Mouse (Mus musculus) T-helper 1 cell (primary cell): ENCODE measurements at regions not wholly inside any gene's neighbourhood (a gene's known extent, or its start where the extent isn't known, plus 50 kb on each side); places are given as distances from the start of the nearest gene placed in this dataset.

ENCODE experiments used
- in situ Hi-C: fragments of 300-600 bp; cut with MboI, MseI; formaldehyde crosslinking; loops from one replicate; pipeline ENCODE4 v1.15.1; 2025; ENCODE audit warnings: high pct_unique_total_duplicates

DNA sequence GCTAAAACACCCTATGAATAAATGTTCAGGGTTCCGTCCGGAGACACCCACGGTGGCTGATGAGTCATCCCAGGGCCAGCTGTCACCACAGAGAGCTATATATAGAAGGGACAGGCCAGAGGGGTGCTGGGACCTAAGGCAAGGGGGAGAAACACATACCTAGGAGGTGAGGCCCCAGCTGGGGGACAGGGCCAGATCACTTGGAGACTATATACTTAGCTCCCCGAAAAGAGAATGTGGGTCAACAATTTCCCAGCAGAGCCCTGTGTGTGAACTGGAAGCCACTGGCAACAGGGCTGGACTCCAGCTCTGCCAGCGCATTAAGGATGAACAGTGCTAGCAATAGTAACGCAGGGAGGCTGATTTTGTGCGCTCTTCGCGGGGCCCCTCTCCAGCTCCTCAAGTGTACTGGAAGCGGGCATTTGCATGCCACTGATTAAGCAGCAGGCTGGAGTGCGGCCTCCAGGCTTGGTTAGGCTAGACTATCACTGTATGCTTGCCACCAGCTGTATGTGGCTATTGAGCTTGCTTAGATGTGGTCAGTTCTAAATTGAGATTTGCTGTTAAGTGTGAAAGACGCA, 320.4 kb downstream of the Bcor start:
- in situ Hi-C loops, result no loop called here

- in situ Hi-C loops, result no loop called here
Measured at GRCm38 (mm10) chrX:11840319-11841035, 319.7 kb downstream of the Bcor start.

- in situ Hi-C loops, result no loop called here
Measured at GRCm38 (mm10) chrX:11845566-11845965, 314.6 kb downstream of the Bcor start.

DNA sequence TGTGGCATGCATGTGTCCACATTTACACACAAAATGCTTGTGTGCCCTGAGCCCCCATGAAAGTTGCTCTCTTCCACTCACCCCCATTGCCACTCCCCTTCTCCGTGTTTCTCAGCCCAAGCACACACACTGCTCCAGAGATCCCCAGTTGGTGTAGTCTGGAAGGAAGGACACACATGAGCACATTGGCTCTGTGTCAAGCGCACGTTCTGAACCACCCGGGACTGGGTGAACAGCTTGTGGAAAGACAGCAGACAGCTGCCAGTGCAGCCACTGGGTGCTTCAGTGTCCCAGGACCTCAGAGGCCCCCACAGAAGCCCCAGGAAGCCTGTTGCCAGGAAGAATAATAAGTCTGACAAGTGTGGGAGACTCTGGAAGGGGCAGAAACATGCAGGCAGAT, 304.2 kb downstream of the Bcor start:
- in situ Hi-C loops, result no loop called here

DNA sequence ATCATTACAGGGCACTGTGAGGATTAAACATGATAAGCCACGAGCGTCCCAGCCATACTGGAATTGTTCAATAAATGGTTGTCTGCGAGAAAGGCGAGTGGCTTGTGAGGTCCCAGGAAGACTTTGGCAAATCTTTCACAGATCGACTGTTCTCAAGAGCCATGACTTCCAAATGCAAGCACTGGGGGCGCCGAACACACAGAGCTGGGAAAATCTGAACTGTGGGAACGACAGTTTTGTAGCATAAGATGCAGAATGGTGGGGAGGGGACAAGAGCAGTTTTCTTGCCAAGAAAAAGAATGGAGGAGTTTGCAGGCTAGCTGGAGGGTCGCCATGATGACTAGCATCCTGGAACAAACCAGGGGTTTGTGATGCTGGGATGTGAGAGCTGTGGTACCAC, 300.8 kb downstream of the Bcor start:
- in situ Hi-C loops, result no loop called here

DNA sequence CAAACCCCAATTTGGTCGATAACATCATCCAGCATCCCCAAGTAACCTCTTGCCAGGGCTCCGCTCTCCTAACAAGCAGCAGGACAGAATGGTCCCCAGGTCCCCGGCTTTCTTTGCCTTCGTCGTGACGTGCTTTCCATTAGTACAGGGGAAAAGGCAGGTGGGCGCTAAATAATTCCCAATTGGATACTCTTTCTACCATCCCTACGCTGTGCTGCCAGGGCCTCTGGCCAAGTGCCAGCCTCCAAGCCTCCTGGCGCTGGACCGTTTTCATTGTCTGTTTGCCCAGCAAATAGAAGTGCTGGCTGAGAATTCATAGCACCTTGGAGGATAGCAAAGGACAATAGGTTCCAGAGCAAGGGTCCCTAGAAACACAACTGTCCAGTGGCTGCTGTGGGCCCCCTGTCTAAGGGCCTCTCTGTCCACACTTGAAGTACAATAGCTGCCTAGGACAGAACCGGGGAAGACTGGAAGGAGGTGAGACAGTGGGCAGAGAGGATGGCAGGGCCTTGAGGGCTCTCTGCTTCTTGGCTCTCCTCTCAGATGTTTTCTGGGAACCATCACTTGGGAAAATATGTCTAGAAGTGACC, 298.9 kb downstream of the Bcor start:
- in situ Hi-C loops, result no loop called here

GRCm38 (mm10) chrX:11861892-11862291, 298.3 kb downstream of the Bcor start:
- in situ Hi-C loops, result no loop called here

DNA sequence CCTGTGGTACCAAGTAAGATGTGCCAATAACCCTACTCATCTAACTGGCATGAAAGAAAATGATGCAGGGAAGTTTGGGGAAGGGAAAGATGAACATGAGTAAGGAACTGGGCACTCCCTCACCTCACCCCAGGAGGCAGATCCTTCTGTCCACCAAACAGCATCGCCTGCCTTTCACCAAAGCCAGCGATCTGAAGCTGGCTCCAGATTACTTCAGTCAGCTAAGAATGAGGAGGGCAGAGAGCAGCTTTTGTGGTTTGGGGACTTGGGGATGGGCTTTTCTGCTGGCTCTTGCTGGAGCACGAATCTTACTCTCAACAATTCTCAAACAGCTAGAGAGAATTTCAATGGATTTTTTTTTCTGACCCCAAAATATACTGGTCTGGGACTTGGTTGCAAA, 297.0 kb downstream of the Bcor start:
- in situ Hi-C loops, result no loop called here

DNA sequence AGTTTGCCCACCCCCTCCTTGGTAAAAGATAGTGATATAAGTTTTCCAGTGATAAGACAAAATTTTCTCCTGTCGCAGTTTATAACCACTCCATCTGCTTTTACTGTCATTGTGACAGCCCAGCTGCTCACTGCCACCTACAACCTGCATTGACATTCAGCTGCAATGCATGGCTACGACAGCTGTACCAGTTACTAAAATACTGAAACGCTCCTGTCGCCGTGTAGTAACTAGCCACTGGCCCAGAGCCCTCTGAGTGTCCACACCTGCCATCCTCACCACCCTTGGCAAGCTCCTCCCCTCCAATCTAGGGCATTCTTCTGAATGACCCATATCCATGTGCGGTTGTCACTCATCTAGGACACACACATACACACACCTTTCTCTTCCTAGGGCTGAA, 286.2 kb downstream of the Bcor start:
- in situ Hi-C loops, result no loop called here

GRCm38 (mm10) chrX:11876636-11877035, 283.5 kb downstream of the Bcor start:
- in situ Hi-C loops, result no loop called here

DNA sequence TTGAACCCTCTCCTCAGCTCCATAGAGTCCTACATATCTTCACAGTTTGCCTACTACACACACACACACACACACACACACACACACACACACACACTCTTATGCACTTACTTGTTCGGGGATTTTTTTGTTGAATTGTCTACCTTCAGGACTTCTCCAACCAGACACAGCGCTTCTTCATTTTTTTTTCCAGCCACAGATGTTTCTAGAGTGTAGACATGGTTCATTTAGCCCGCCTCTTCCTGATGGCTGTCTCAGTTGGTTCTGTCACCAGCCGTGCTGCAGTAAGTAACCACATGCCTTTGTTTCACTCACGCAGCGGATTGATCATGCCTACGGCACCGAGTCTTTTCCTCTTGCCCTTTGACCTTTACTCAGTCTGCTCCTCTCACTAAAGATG, 282.1 kb downstream of the Bcor start:
- in situ Hi-C loops, result no loop called here

DNA sequence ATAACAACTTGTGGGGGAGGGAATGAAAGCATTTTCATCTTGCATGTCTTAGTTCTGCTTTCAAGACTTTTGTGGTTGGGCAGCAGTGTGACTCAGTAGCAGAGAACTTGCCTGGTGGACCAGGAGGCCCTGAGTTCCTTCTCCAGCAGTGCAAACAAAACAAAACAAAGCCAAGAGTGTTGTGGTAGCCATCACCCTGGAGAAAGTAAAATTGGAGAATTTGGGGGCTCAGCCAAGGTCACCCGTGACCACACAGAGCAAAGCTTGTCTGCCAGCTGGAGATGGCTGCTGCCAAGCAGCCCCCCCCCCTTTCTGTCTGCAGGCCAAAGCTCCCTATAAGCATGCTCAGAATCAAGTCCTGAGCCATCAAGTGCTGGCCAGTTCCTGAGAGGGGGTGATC, 279.2 kb downstream of the Bcor start:
- in situ Hi-C loops, result no loop called here

DNA sequence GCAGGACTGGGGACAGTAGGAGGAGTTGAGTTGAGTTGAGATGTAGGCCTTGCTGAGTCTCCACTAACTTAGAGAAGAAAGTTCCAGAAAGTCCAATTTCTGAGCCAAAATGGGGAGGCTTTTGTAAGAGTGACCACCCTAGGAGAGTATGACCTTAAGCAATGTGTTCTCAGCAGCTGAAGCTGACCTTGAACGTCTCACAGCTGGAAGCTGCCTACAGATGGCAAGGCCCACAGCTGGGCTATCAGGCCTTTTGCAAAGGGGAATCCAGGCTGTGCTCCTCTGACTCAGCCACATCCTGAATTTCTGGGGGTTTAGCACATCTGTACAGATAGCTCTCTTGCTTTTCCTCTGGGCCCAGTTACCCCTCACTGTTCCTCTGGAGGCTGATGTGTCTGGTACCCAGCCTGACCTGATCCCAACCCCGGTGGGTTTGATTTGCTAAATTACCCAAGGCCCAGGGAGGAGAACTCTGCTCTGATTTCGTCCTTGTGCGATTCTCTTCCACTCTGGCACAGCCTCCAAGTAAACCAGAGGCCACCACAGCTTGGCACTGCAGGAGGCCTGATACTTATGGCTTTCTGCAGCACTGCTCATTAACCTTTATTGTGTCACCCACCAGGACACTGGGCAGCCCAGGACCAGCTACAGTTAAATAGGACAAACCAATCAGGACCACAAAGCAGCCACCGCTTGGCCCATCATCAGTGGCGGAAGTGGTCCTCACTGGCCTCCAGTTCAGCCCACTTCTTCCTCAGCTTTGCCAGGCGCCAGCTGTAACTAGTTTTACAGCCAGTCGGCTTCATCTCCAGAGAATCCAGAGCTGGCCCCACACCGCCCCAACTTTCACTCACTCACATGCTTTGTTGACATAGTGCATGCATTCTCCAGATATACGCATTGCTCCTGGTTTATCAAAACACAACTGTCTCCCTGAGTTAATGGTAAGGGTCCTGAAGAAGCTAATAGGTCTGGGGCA, 276.1 kb downstream of the Bcor start:
- in situ Hi-C loops, result no loop called here

- in situ Hi-C loops, result no loop called here
Measured at GRCm38 (mm10) chrX:11892396-11892795, 267.8 kb downstream of the Bcor start.

GRCm38 (mm10) chrX:11893606-11894279, 266.4 kb downstream of the Bcor start:
- in situ Hi-C loops, result no loop called here

DNA sequence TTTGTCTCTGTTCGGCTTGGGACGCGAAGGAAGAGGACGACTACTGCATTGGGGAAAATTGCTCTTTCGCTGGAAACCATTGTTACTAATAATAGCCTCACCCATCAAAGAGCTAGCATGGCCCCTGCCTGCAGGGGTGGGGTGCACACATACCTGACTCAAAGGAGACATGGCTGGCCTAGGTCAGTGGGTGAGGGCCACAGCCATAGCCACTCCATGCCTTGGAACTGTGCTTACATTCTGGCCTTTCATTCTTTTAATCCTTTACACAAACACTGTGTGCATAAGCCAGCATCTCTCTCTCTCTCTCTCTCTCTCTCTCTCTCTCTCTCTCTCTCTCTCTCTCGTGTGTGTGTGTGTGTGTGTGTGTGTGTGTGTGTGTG, 265.9 kb downstream of the Bcor start:
- in situ Hi-C loops, result no loop called here

GRCm38 (mm10) chrX:11895396-11895795, 264.8 kb downstream of the Bcor start:
- in situ Hi-C loops, result no loop called here

- in situ Hi-C loops, result no loop called here
Measured at GRCm38 (mm10) chrX:11898280-11898679, 261.9 kb downstream of the Bcor start.

GRCm38 (mm10) chrX:11899051-11899450, 261.1 kb downstream of the Bcor start:
- in situ Hi-C loops, result no loop called here

DNA sequence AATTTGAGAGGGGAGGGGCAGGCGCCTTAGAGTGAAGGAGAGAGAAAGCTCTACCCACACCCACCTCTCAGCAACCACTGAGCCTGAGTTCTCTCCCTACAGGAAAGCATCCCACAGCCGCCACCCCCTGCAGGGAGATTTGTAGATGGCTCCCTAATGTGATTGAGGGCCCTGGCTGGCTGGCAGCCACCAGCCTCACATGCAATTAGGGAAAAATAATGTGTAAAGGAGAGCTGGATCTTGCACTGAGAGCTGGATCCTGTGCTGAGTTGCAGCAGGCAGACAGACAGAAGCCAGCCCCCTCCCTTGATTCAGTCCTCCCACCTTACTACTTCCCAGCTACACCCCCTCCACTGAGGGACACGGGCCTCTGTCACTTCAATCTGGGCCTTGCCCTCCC, 260.2 kb downstream of the Bcor start:
- in situ Hi-C loops, result no loop called here

DNA sequence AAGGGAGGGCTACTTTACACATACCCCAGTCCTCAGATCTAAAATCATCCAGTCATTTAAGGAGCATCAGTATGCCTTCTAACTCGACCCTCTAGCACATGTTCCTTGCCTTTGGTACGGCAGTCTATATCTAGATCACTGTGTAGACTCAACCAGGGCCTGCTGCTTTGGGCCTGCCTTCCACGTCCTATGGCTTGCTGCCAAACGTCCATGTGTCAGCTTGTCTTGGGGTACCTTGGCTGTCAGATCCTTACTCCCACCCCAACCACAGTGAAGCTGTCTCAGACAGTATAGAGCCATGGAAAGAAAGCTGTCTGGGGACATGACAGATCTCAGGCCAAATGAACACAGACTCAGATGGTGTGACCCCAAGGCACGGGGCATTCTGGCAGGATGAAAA, 258.4 kb downstream of the Bcor start:
- in situ Hi-C loops, result no loop called here
